Mouse (Mus musculus) B cell, adult (primary cell): ENCODE data around the gene Gm21663. TPM values are rescaled to one million over a fixed set of nuclear protein-coding genes. Genes with fewer than 3 reads are reported as not detected.

Experiments
- total RNA-seq: library from RNA; stranded (reverse); gene quantifications from 4 replicates; pipeline ENCODE4 v1.2.4, GENCODE M21; 2023; ENCODE audit not compliant: inconsistent age

Gene Gm21663
- total RNA-seq: not detected in 4 replicates

GRCm38 (mm10) chr5:25942281-25942680 is at the start of gene Gm21663:
Gm21663 (minus strand) TSS chr5:25942381.

GRCm38 (mm10) chr5:25988550-25988949 is 46.4 kb upstream of the Gm21663 start, which contains the start of gene Gm21698:
Gm21698 (minus strand) TSS chr5:25988650.

GRCm38 (mm10) chr5:25972563-25972962 is 30.4 kb upstream of the Gm21663 start, which contains the start of gene Gm21680:
Gm21680 (minus strand) TSS chr5:25972663.

GRCm38 (mm10) chr5:25954317-25954716 is 12.1 kb upstream of the Gm21663 start, which contains the start of gene Gm21671:
Gm21671 (minus strand) TSS chr5:25954417.

Other genes starting within 250 kb of the Gm21663 start
- gene Xrcc2, start 236.6 kb downstream of the Gm21663 start, total RNA-seq: 10.0 to 12.9 TPM (median 11.6 TPM) in 4 replicates
- 5.1 to 10.1 TPM (median 8.1 TPM) in 4 replicates for gene Actr3b, start 182.4 kb downstream of the Gm21663 start, total RNA-seq
- not detected in 4 replicates for gene Gm21671, start 12.0 kb upstream of the Gm21663 start, total RNA-seq
- not detected in 4 replicates for gene Gm21680, start 30.3 kb upstream of the Gm21663 start, total RNA-seq
- not detected in 4 replicates for gene Gm21698, start 46.3 kb upstream of the Gm21663 start, total RNA-seq
- gene Gm1979, start 62.4 kb upstream of the Gm21663 start, total RNA-seq: not detected in 4 replicates
- gene Gm5862, start 80.5 kb upstream of the Gm21663 start, total RNA-seq: not detected in 4 replicates
- gene Speer4a, start 97.2 kb upstream of the Gm21663 start, total RNA-seq: not detected in 4 replicates
- gene Gm7347, start 116.2 kb upstream of the Gm21663 start, total RNA-seq: not detected in 4 replicates
- not detected in 4 replicates for gene Gm10471, start 146.9 kb upstream of the Gm21663 start, total RNA-seq
- not detected in 4 replicates for gene 5031410I06Rik, start 163.0 kb upstream of the Gm21663 start, total RNA-seq
- not detected in 4 replicates for gene Gm10220, start 179.0 kb upstream of the Gm21663 start, total RNA-seq